Mouse (Mus musculus) small intestine, adult 10 weeks (tissue): ENCODE data around the gene Rnf167. TPM values are rescaled to one million over a fixed set of nuclear protein-coding genes. Genes with fewer than 3 reads are reported as not detected.

ENCODE experiments used
- polyA plus RNA-seq: library from polyadenylated mRNA; stranded (reverse); fragments of 350-450 nt; fragmentation: Illumina TruSeq; extraction: RNeasy Lipid Tissue Mini Kit (QIAGEN cat#74804); gene quantifications from one replicate; pipeline ENCODE4 v1.2.3, GENCODE M21; 2014; ENCODE audit warnings: low replicate concordance

The Rnf167 gene
- 43.6 TPM for polyA plus RNA-seq

GRCm38 (mm10) chr11:70646691-70647650 is at the start of gene Rnf167, which contains the start of gene Slc25a11:
Rnf167 (plus strand) TSS chr11:70647235.
Slc25a11 (minus strand) TSS chr11:70647479.

GRCm38 (mm10) chr11:70615516-70616093 is 31.4 kb upstream of the Rnf167 start, which contains the start of gene 4930544D05Rik:
4930544D05Rik (plus strand) TSS chr11:70615848.

GRCm38 (mm10) chr11:70619101-70619500 is 27.9 kb upstream of the Rnf167 start, which contains the start of gene Chrne:
Chrne (minus strand) TSS chr11:70619216.

GRCm38 (mm10) chr11:70638714-70639278 is 8.2 kb upstream of the Rnf167 start, which contains the start of gene Gp1ba:
Gp1ba (plus strand) TSS chr11:70639122.

GRCm38 (mm10) chr11:70654198-70654922 is 7.3 kb downstream of the Rnf167 start, which contains the start of gene Pfn1:
Pfn1 (minus strand) TSS chr11:70654644.

GRCm38 (mm10) chr11:70656964-70657363 is 9.9 kb downstream of the Rnf167 start, which contains the start of gene Eno3:
Eno3 (plus strand) TSS chr11:70657202.

GRCm38 (mm10) chr11:70668771-70669505 is 21.9 kb downstream of the Rnf167 start, which contains the start of gene Spag7:
Spag7 (minus strand) TSS chr11:70669416.

GRCm38 (mm10) chr11:70687601-70688199 is 40.7 kb downstream of the Rnf167 start, which contains the start of gene Camta2:
Camta2 (minus strand) TSS chr11:70688105.

GRCm38 (mm10) chr11:70699722-70700556 is 52.9 kb downstream of the Rnf167 start, which contains the start of the genes Inca1 and Kif1c:
Inca1 (minus strand) TSS chr11:70700155.
Kif1c (plus strand) TSS chr11:70700548.

Other genes starting within 250 kb of the Rnf167 start
- gene Pelp1, start 237.2 kb upstream of the Rnf167 start, polyA plus RNA-seq, result 4.5 TPM
- gene Arrb2, start 214.6 kb upstream of the Rnf167 start, polyA plus RNA-seq, result 0.41 TPM
- 5.4 TPM for gene Med11, start 195.3 kb upstream of the Rnf167 start, polyA plus RNA-seq
- gene Zmynd15, start 187.8 kb upstream of the Rnf167 start, polyA plus RNA-seq, result 0.78 TPM
- gene Cxcl16, start 187.3 kb upstream of the Rnf167 start, polyA plus RNA-seq, result 16.5 TPM
- gene Tm4sf5, start 142.0 kb upstream of the Rnf167 start, polyA plus RNA-seq, result 293 TPM
- not detected for gene Vmo1, start 132.6 kb upstream of the Rnf167 start, polyA plus RNA-seq
- not detected for gene Gltpd2, start 128.0 kb upstream of the Rnf167 start, polyA plus RNA-seq
- gene Psmb6, start 121.9 kb upstream of the Rnf167 start, polyA plus RNA-seq, result 13.2 TPM
- gene Gm40193, start 114.3 kb upstream of the Rnf167 start, polyA plus RNA-seq, result not detected
- 1.3 TPM for gene Pld2, start 107.2 kb upstream of the Rnf167 start, polyA plus RNA-seq
- gene Mink1, start 84.4 kb upstream of the Rnf167 start, polyA plus RNA-seq, result 1.6 TPM
- not detected for gene 4930544D05Rik, start 31.4 kb upstream of the Rnf167 start, polyA plus RNA-seq
- gene Chrne, start 28.0 kb upstream of the Rnf167 start, polyA plus RNA-seq, result not detected
- gene Gp1ba, start 8.1 kb upstream of the Rnf167 start, polyA plus RNA-seq, result not detected
- gene Slc25a11, start 244 bp downstream of the Rnf167 start, polyA plus RNA-seq, result 31.8 TPM
- 99.8 TPM for gene Pfn1, start 7.4 kb downstream of the Rnf167 start, polyA plus RNA-seq
- 0.74 TPM for gene Eno3, start 10.0 kb downstream of the Rnf167 start, polyA plus RNA-seq
- gene Spag7, start 22.2 kb downstream of the Rnf167 start, polyA plus RNA-seq, result 11.3 TPM
- 0.85 TPM for gene Camta2, start 40.9 kb downstream of the Rnf167 start, polyA plus RNA-seq
- gene Inca1, start 52.9 kb downstream of the Rnf167 start, polyA plus RNA-seq, result not detected
- gene Kif1c, start 53.3 kb downstream of the Rnf167 start, polyA plus RNA-seq, result 14.5 TPM
- gene Zfp3, start 117.0 kb downstream of the Rnf167 start, polyA plus RNA-seq, result 1.6 TPM
- 1.6 TPM for gene Scimp, start 165.4 kb downstream of the Rnf167 start, polyA plus RNA-seq
- 45.4 TPM for gene Rabep1, start 197.5 kb downstream of the Rnf167 start, polyA plus RNA-seq